In genomic region chr6:38064621-38065020, GRCm38 (mm10) we compare ENCODE assay signal across 21 mouse cellular contexts. TPM values are rescaled to one million over a fixed set of nuclear protein-coding genes. Genes with fewer than 3 reads are reported as not detected.
DNase-seq lines count a peak whose midpoint lies in the region; ATAC-seq and TF ChIP-seq lines count a peak whose summit lies in the region.
"Had no signal": no experiment of that assay in that cellular context is flagged by ENCODE, and none has a peak within 500 bp of the region (broad histone marks: within the 10 kb centered on the region; RNA-seq: fewer than 3 reads in every experiment).

No protein-coding gene starts in this region.

- no peak for TF ChIP-seq CTCF in hindbrain, postnatal 0 days (IDR thresholded peaks at IDR 0.05; ENCODE audit: low read depth)
- TF ChIP-seq CTCF in intestine, postnatal 0 days (IDR thresholded peaks at IDR 0.05; ENCODE audit: low read depth), result no peak

- no peak overlapping the region for H3K4me3 ChIP-seq in hindbrain, postnatal 0 days (ENCODE audit: low read length)
- H3K4me3 ChIP-seq in hindbrain, embryonic 11.5 days (ENCODE audit: low read depth, low read length), result no peak overlapping the region
- no peak overlapping the region for H3K4me3 ChIP-seq in intestine, postnatal 0 days (ENCODE audit: low read depth, low read length)
- H3K4me3 ChIP-seq: embryonic facial prominence, embryonic 13.5 days; forebrain, embryonic 12.5 days; heart, embryonic 13.5 days; hindbrain, embryonic 12.5 days had no signal

- no peaks in the 10 kb centered on the region for H3K27me3 ChIP-seq in hindbrain, postnatal 0 days (ENCODE audit: insufficient read depth, low read length)
- H3K27me3 ChIP-seq in hindbrain, embryonic 11.5 days (ENCODE audit: control insufficient read depth, insufficient read depth, low read length), result no peaks in the 10 kb centered on the region
- no peaks in the 10 kb centered on the region for H3K27me3 ChIP-seq in intestine, postnatal 0 days (replicated peaks; ENCODE audit: control insufficient read depth, insufficient read depth, low read length)
- H3K27me3 ChIP-seq: CH12.LX; embryonic facial prominence, embryonic 13.5 days; forebrain, embryonic 12.5 days; heart, embryonic 13.5 days; hindbrain, embryonic 12.5 days had no signal

- no peak overlapping the region for H3K9ac ChIP-seq in hindbrain, postnatal 0 days (replicated peaks; ENCODE audit: low read length)
- no peak overlapping the region for H3K9ac ChIP-seq in hindbrain, embryonic 11.5 days (ENCODE audit: low read depth, low read length)
- no peak overlapping the region for H3K9ac ChIP-seq in intestine, postnatal 0 days (ENCODE audit: low read depth, low read length)
- H3K9ac ChIP-seq: embryonic facial prominence, embryonic 13.5 days; forebrain, embryonic 12.5 days; forebrain, postnatal 0 days; heart, embryonic 13.5 days; hindbrain, embryonic 12.5 days had no signal

- DNase-seq in hindbrain, postnatal 0 days (ENCODE audit: low spot score), result no peak
- DNase-seq in hindbrain, embryonic 11.5 days (ENCODE audit: low spot score), result no peak
- DNase-seq in thymus, postnatal 14 days, result peak; percentile 7
- DNase-seq in thymus, postnatal 4 days, result no peak
- no peak for DNase-seq in neural tube, embryonic 10.5 days (ENCODE audit: extremely low spot score, low spot score)
- DNase-seq: adrenal gland, adult 2 months; adrenal gland, postnatal 25 days; gastrocnemius, postnatal 14 days; heart, postnatal 36 days had no signal

- 0 out of 2 replicates have a peak overlapping the region, but pooled peaks have one; percentile 11 for H3K27ac ChIP-seq in hindbrain, postnatal 0 days
- no peak overlapping the region for H3K27ac ChIP-seq in hindbrain, embryonic 11.5 days (ENCODE audit: low read depth, low read length)
- H3K27ac ChIP-seq in intestine, postnatal 0 days (ENCODE audit: low read depth, low read length), result no peak overlapping the region
- H3K27ac ChIP-seq: embryonic facial prominence, embryonic 13.5 days; forebrain, embryonic 12.5 days; heart, embryonic 13.5 days; hindbrain, embryonic 12.5 days had no signal

- no peaks in the 10 kb centered on the region for H3K36me3 ChIP-seq in hindbrain, postnatal 0 days (ENCODE audit: insufficient read depth, low read length)
- no peaks in the 10 kb centered on the region for H3K36me3 ChIP-seq in hindbrain, embryonic 11.5 days (ENCODE audit: control insufficient read depth, insufficient read depth, low read length)
- H3K36me3 ChIP-seq in intestine, postnatal 0 days (ENCODE audit: control insufficient read depth, insufficient read depth), result peaks cover 3% of the 10 kb centered on the region; the same call in 1 of the 2 replicates
- H3K36me3 ChIP-seq: embryonic facial prominence, embryonic 13.5 days; forebrain, embryonic 12.5 days; heart, embryonic 13.5 days; hindbrain, embryonic 12.5 days had no signal

- WGBS in hindbrain, postnatal 0 days, result 60% methylated on average over 2 of the region's 2 CpGs
- WGBS in hindbrain, embryonic 11.5 days, result 73% methylated on average over 2 of the region's 2 CpGs
- WGBS in intestine, postnatal 0 days, result 92% methylated on average over 2 of the region's 2 CpGs

- H3K4me1 ChIP-seq in hindbrain, postnatal 0 days (ENCODE audit: insufficient read depth, low read length), result no peaks in the 10 kb centered on the region; the same call in 1 of the 2 replicates
- H3K4me1 ChIP-seq in hindbrain, embryonic 11.5 days (replicated peaks; ENCODE audit: control insufficient read depth, insufficient read depth, low read length), result no peaks in the 10 kb centered on the region
- H3K4me1 ChIP-seq in intestine, postnatal 0 days (replicated peaks; ENCODE audit: control insufficient read depth, insufficient read depth, low read length), result no peaks in the 10 kb centered on the region
- H3K4me1 ChIP-seq: forebrain, embryonic 12.5 days had no signal

- H3K9me3 ChIP-seq in hindbrain, postnatal 0 days (ENCODE audit: low read length), result no peaks in the 10 kb centered on the region
- no peaks in the 10 kb centered on the region for H3K9me3 ChIP-seq in hindbrain, embryonic 11.5 days (ENCODE audit: control insufficient read depth, low read length)
- H3K9me3 ChIP-seq in intestine, postnatal 0 days (ENCODE audit: control insufficient read depth), result no peaks in the 10 kb centered on the region
- H3K9me3 ChIP-seq: embryonic facial prominence, embryonic 13.5 days; forebrain, embryonic 12.5 days had no signal

- H3K4me2 ChIP-seq in hindbrain, postnatal 0 days (ENCODE audit: low read depth, low read length), result no peak overlapping the region
- H3K4me2 ChIP-seq in hindbrain, embryonic 11.5 days (replicated peaks; ENCODE audit: low read depth, low read length), result no peak overlapping the region
- H3K4me2 ChIP-seq in intestine, postnatal 0 days (replicated peaks; ENCODE audit: low read depth), result no peak overlapping the region
- H3K4me2 ChIP-seq: embryonic facial prominence, embryonic 13.5 days; forebrain, embryonic 12.5 days; heart, embryonic 13.5 days; hindbrain, embryonic 12.5 days had no signal

- ATAC-seq in hindbrain, postnatal 0 days, result no peak
- ATAC-seq in hindbrain, embryonic 11.5 days (ENCODE audit: low FRiP score), result no peak
- ATAC-seq in megakaryocyte progenitor cell, adult 5-6 weeks (replicated peaks; ENCODE audit: poor library complexity), result peak; percentile 17; the same call in 1 of the 2 replicates
- no peak for ATAC-seq in intestine, postnatal 0 days

RNA-seq across cellular contexts. Expression of gene Svopl, which starts 17.8 kb away (rescaled TPM):
- total RNA-seq in hindbrain, postnatal 0 days (2014; rRNA removed), result 2.8 TPM in 1 of 2 replicates, not detected in the other
- 1.2 and 1.3 TPM in 2 replicates for polyA plus RNA-seq in hindbrain, postnatal 0 days (2015; fragmentation: Nextera tagmentation; extraction: Ambion mirVana)
- polyA plus RNA-seq in hindbrain, embryonic 11.5 days (2014; fragmentation: Nextera tagmentation; extraction: Ambion mirVana), result 2.6 and 3.4 TPM in 2 replicates
- total RNA-seq in megakaryocyte progenitor cell, adult 5-6 weeks (2015), result not detected in 2 replicates
- not detected in 2 replicates for total RNA-seq in megakaryocyte progenitor cell, adult 5-6 weeks (2017)
- 0.68 and 0.94 TPM in 2 replicates for polyA plus RNA-seq in intestine, postnatal 0 days (2015; fragmentation: Nextera tagmentation; extraction: Ambion mirVana)
- total RNA-seq: CH12.LX; forebrain, postnatal 0 days; gastrocnemius, adult 18-20 months had no signal

RNA-seq across cellular contexts. Expression of gene Tmem213, which starts 44.4 kb away (rescaled TPM):
- total RNA-seq in hindbrain, postnatal 0 days (2014; rRNA removed), result not detected in 2 replicates
- polyA plus RNA-seq in hindbrain, postnatal 0 days (2015; fragmentation: Nextera tagmentation; extraction: Ambion mirVana), result not detected in 2 replicates
- not detected in 2 replicates for polyA plus RNA-seq in hindbrain, embryonic 11.5 days (2014; fragmentation: Nextera tagmentation; extraction: Ambion mirVana)
- not detected in 2 replicates for total RNA-seq in megakaryocyte progenitor cell, adult 5-6 weeks (2015)
- total RNA-seq in megakaryocyte progenitor cell, adult 5-6 weeks (2017), result not detected in 2 replicates
- polyA plus RNA-seq in intestine, postnatal 0 days (2015; fragmentation: Nextera tagmentation; extraction: Ambion mirVana), result not detected in 2 replicates
- total RNA-seq: adrenal gland, adult 2 months; adrenal gland, postnatal 25 days; CH12.LX; forebrain, postnatal 0 days; gastrocnemius, adult 18-20 months; gastrocnemius, postnatal 14 days; heart, adult 8-10 months; heart, postnatal 36 days had no signal
- polyA plus RNA-seq: adrenal gland, adult 2 months; forebrain, embryonic 12.5 days; forebrain, postnatal 0 days; heart, embryonic 13.5 days; heart, postnatal 0 days; hindbrain, embryonic 12.5 days; hindbrain, embryonic 16.5 days had no signal

RNA-seq across cellular contexts. Expression of gene Atp6v0a4, which starts 59.8 kb away (rescaled TPM):
- total RNA-seq in hindbrain, postnatal 0 days (2014; rRNA removed), result 0.42 TPM in 1 of 2 replicates, not detected in the other
- polyA plus RNA-seq in hindbrain, postnatal 0 days (2015; fragmentation: Nextera tagmentation; extraction: Ambion mirVana), result 0.28 and 0.29 TPM in 2 replicates
- not detected in 2 replicates for polyA plus RNA-seq in hindbrain, embryonic 11.5 days (2014; fragmentation: Nextera tagmentation; extraction: Ambion mirVana)
- total RNA-seq in megakaryocyte progenitor cell, adult 5-6 weeks (2015), result not detected in 2 replicates
- total RNA-seq in megakaryocyte progenitor cell, adult 5-6 weeks (2017), result not detected in 2 replicates
- 0.26 and 0.37 TPM in 2 replicates for polyA plus RNA-seq in intestine, postnatal 0 days (2015; fragmentation: Nextera tagmentation; extraction: Ambion mirVana)
- total RNA-seq: CH12.LX had no signal
- polyA plus RNA-seq: forebrain, embryonic 12.5 days had no signal
